Mouse (Mus musculus) embryo, embryonic 11 days (tissue): ENCODE measurements around the gene Phrf1.
"Not testable (repeated sequence)": the region's sequence is repeated elsewhere in the genome, so short reads cannot be mapped to it uniquely, and the experiment has no call there.

Experiments
- DNase-seq: peaks from one replicate; pipeline ENCODE4 v3.0.0-alpha.2; 2015

Phrf1 gene

GRCm38 (mm10) chr7:141213605-141214235 is 14.9 kb upstream of the Phrf1 start, which contains the start of gene Lmntd2:
Gene Lmntd2 (minus strand): TSS chr7:141214080.
- no peak for DNase-seq

DNA sequence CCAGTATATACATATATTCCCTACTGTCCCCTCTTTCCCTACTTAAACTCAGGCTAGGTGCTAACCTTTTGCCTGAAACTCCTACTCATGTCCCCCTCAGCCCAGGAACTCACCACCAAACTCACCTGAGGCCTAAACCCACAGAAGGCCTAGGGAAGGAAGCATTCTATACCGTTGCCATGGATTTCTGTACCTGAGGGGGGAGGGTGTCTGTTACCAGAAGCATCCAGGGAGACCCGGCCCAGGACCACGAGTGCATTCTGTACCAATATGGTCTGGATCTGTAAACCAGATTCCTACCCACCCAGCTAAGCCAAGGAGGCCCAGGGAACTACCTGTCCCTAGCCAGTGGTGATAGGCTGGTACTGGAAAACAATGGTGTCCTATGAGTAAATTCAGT is 14.3 kb upstream of the Phrf1 start:
- no peak for DNase-seq

GRCm38 (mm10) chr7:141215101-141215879 is 13.3 kb upstream of the Phrf1 start, which contains the start of gene Rassf7:
Gene Rassf7 (plus strand): TSS chr7:141215860.
- DNase-seq, result peak; percentile 99

DNA sequence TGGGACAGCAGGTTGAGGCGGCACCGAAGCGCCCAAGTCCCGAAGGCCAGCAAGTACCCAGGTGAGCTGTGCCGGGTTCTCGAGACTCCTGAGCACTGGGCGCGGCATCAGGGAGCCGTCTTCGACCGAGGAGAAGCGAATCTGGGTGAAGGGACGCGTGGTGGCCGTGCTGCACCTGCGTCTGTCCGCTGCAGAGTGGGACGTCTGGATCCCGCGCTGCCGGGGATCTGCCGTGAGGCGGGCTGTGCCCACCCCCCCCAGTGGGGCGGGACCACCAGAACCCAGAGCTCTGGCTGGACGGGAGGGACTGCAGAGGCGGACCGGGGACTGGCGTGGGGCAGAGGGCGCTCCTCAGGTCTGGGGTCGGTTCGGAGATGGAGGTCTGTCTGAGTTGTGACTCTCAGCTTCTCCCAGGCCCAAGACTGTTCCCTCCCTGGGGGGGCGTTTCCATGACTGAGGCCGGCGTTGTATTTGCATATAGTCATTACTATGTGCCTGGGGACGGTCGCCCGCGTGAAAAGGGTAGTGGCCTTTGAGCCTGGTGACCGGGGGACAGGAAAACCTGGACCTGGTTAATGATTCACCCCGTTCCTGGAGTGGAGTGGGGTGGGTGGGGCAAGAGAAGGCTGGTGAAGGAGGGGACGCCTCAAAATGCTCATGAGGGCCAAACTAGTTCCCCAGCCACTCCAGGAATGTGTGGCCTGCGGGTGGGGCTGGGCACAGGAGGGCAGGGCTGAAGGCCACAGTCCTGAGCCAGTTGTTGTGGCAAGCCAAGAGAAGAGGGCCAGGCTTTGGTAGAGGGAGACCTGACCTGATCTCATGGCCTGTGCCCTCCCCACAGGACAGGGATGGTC is 12.5 kb upstream of the Phrf1 start:
- DNase-seq, result peak; percentile 78

DNA sequence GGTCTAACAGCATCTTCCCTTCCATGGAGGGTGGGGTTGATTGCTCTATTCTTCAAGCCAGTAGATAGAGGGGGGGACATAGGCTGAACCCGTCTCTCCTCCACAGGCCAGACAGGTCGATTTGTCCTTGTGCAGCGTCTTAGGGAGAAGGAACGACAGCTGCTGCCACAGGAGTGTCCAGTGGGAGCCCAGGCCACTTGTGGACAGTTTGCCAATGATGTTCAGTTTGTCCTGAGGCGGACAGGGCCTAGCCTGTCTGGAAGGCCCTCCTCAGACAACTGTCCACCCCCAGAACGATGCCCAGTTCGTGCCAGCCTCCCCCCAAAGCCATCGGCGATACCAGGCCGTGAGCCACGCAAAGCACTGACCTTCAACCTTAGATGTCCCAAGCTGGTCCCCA is 11.7 kb upstream of the Phrf1 start:
- DNase-seq, result no peak

GRCm38 (mm10) chr7:141217343-141218013 is 11.1 kb upstream of the Phrf1 start:
- no peak for DNase-seq

GRCm38 (mm10) chr7:141218141-141218540 is 10.4 kb upstream of the Phrf1 start:
- DNase-seq, result no peak

GRCm38 (mm10) chr7:141218557-141219133 is 9.9 kb upstream of the Phrf1 start:
- no peak for DNase-seq

DNA sequence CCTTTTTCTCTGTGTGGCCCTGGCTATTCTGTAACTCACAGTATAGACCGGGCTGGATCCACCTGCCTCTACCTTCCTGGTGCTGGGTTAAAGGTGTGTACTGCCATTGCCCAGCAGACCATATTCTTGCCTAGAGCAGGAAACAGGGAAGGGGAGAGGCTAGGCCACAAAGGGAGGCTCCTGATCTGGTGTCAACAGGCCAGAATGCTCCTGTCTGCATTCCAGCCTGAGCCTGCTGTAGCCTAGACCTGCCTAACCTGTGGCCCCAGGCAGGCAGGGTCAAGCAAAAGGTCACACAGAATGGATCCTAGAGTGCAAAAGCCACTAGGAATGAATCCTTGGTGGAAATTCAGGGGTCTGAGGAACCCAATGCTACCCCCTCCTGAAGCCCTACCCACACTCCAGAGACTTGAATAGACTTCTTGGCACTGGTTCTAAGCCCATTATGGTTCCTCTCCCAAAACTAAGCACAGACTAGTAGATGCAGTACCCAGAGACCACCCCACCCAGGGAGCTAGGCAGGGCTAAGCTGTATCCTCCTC is 9.0 kb upstream of the Phrf1 start:
- DNase-seq, result no peak

- DNase-seq, result no peak
Measured at GRCm38 (mm10) chr7:141220377-141220776, 8.2 kb upstream of the Phrf1 start.

GRCm38 (mm10) chr7:141221249-141222125 is 7.1 kb upstream of the Phrf1 start:
- peak; percentile 99 for DNase-seq

- no peak for DNase-seq
Measured at GRCm38 (mm10) chr7:141222126-141222467, 6.5 kb upstream of the Phrf1 start.

- no peak for DNase-seq
Measured at GRCm38 (mm10) chr7:141222696-141223215, 5.8 kb upstream of the Phrf1 start.

- DNase-seq, result no peak
Measured at GRCm38 (mm10) chr7:141226535-141226934, 2.0 kb upstream of the Phrf1 start.

DNA sequence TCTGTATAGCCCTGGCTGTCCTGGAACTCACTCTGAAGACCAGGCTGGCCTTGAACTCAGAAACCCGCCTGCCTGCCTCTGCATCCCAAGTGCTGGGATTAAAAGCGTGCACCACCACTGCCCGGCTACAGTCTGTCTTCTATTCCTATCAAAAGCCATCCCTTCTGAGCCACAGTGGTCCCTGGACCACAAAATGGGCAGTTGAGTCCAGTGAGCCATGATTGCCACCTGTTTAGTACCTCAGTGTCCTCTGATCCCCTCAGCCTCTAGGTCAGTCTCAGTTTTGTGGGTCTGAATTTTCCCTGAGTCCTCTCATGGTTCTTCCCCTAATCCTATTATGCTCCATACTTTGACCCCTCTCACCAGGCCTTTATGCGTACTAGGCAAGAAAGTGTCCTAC is 788 bp upstream of the Phrf1 start:
- DNase-seq, result no peak

GRCm38 (mm10) chr7:141229702-141230101 is 1.1 kb downstream of the Phrf1 start:
- DNase-seq, result no peak

DNA sequence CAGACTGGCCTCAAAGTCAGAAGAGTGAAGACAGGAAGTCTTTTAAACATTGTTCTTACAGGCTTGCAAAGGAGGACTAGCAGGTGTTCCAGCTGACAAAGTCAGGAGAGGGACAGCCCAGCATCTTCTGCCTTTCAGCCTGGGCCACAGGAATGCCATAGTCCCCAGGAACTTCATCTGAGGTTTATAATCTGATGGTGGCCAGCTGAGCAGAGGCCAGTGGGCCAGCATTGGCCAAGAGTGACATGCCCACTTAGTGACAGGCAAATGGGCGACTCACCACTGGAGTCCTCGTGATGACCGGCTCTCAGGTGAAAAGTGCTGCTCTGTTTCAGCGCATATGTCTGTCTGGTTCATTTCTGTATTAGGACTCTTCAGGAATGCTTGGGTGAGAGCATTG is 2.0 kb downstream of the Phrf1 start:
- DNase-seq, result no peak

- no peak for DNase-seq
Measured at GRCm38 (mm10) chr7:141231111-141231510, 2.5 kb downstream of the Phrf1 start.

GRCm38 (mm10) chr7:141231551-141231950 is 3.0 kb downstream of the Phrf1 start:
- DNase-seq, result no peak

DNA sequence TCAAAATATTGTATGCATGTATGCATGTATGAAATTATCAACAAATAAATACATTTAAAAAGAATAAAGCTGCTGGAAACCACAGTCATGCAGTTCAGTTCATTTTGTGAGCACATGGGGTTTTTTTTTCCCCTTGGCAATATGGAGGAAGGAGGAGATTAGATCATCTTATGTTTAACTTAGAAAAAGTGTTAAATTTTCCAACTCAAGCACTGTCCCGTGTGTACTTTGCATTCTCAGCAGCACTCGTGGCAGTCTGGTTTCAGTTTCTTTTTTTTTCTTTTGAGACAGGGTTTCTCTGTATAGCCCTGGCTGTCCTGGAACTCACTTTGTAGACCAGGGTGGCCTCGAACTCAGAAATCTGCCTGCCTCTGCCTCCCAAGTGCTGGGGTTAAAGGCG is 21.9 kb downstream of the Phrf1 start:
- not testable (repeated sequence) for DNase-seq

- DNase-seq, result no peak
Measured at GRCm38 (mm10) chr7:141256159-141256558, 27.6 kb downstream of the Phrf1 start.
